Mouse (Mus musculus) layer of hippocampus, postnatal 14 days (tissue): Measurements from ENCODE around the gene Ryk. TPM values are rescaled to one million over a fixed set of nuclear protein-coding genes. Genes with fewer than 3 reads are reported as not detected.
"Not testable (repeated sequence)": the region's sequence is repeated elsewhere in the genome, so short reads cannot be mapped to it uniquely, and the experiment has no call there.

Source experiments
- DNase-seq, 2 experiments: peaks; one replicate each; pipeline ENCODE4 v3.0.0; 2021 to 2022; ENCODE audit warnings: low spot score in 2 of 2, mixed read lengths in 1 of 2
- total RNA-seq, 2 experiments: library from RNA; stranded (reverse); gene quantifications; 2 replicates each; pipeline ENCODE4 v1.2.3; 2021

Gene Ryk
- total RNA-seq, 2 experiments from 2014 or later = 36.0 to 40.0 TPM

DNA sequence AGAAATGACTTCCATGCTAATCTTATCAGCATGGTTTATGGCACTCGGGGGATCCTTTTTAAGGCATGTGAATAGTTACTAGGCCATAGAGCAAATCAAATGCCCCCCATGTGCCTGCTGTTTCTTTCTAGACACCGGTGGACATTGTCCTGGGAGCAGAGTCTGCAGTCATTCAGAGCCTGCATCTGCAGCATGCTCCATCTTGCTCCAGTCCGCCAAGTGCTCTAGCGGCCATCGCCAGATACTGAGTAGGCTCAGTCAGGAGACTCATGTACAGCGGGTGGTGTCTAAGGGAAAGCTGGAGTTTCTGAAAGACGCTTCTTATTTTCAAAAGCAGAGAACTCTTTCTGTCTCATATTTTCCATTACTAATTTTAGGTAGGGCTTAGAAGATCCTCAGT lies 67.6 kb downstream of the Ryk start:
- DNase-seq = no peak

DNA sequence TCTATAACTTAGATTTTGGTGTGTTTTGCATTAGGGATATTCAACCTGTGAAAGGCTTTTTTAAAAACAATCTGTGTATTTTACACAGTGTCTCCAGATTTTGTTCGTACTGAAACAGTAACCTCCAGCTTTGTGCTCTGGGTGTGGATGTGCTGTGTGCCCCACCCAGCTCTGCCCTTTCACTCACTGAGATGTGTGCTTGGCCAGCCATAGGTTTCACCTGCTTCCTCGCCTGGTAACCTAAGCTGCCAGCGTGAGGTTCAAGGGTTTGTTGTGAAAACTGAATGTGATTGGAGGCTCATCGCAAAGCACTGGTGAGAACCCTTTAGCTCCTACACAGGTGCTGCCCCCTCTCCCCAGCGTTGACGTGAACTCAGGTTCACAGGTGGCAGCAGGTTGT lies 70.2 kb downstream of the Ryk start:
- no peak for DNase-seq

DNA sequence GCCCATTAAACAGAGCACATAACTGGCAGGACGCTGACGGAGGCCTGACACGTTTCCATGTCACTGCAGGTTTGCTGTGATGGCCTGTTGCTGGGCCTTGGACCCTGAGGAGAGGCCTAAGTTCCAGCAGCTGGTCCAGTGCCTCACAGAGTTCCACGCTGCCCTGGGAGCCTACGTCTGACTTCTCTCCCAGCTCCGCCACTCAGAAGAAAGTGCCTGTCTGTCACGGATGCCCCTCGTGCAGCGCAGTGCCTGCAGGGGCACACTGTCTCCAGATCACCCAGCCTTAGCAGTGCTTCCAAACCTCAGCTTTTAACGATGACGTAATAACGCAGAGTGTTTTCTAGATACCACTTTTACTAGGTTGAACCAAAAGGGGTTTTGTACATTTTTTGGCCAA lies 72.1 kb downstream of the Ryk start:
- DNase-seq = no peak

DNA sequence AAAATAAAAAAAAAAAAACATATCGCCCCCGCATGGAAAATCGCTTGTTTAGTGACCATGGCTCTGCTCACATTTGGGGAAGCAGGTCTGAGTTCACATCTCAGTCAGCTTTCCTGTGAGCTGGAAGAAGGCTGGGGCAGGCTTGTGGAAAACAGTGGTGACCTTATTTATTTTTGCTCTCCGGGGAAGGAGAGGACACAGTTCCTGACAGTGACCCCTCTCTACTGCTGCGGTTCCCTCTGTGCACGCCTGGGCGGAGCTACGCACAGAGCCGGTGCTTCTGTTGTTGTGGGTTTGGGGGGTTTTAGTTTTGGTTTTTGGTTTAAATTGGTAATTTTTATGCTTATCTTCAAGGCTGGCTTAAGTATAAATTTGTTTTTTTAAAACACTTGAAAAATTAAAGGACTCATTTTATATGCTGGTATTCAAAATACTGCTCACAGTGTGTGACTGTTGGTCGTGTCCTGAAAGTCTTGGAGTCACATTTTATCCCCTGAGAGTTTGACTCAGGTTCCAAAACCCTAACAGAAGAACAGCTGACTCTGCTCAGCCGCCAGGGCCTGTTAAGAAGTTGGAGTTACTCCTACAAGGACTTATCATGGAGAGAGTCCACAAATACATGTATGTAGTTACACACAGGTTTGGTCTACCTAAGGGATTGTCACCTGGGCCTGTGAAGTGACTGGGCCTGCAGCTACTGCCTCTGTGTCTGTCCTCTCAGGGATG lies 73.0 kb downstream of the Ryk start:
- DNase-seq = no peak

DNA sequence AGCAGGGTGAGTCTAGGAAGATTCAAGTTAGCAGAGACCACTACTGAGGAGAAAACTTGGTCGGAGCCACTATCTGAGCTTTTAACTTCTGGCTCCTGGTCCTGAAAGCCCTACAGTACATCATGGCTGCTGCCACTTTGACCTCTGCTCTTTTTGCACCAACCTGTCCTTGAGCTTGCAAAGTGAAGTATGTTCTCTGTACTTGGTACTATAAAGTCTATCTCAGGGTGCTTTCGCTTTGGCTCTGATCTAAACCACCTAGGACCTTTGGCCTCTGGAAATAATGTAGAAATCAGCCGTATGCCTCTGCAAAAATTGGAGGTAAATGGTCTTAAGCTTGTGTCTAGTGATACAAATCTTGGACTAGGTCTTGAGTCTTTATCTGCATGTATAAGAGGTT lies 76.8 kb downstream of the Ryk start:
- DNase-seq = no peak

DNA sequence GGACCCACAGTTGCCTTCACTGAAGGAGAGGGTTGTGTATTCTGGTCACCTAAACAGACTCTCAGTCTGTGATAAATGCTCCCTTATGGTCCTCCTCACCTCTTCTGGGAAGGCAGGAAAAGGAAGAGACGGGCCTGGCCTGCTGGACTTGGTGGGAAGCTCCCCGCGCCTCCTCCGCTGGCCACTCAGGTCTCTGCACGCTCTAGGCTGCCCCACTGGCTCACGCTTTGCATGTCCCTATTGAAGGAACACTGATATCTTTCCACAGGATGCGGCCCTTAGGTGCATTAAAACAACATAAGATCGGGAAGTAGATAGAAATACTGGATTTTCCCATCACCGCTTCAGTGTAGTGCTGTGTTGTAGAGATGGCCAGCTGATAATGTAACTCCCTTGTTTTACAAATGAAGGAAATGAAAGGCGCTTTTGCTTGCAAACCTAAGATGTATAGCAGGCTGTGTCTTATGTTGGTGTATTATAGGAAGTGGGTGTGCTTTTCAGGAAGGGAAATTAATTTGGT lies 77.9 kb downstream of the Ryk start:
- DNase-seq = no peak

DNA sequence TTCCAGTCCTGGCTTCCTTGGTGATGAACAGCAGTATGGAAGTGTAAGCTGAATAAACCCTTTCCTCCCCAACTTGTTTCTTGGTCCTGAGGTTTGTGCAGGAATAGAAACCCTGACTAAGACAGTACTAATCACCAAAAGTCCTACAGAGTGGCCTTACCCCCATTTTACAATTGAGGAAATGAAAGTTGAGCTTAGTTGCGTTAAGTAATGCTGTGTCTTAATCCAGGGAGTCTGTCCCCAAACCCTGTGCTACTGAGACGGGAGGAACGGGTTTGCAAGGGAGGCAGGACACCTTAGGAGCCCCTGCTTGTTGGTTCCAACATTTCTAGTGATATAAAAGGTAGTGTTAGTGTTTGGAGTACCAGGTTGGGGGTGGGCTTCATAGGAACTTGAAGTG lies 78.9 kb downstream of the Ryk start:
- DNase-seq = not testable (repeated sequence)

DNA sequence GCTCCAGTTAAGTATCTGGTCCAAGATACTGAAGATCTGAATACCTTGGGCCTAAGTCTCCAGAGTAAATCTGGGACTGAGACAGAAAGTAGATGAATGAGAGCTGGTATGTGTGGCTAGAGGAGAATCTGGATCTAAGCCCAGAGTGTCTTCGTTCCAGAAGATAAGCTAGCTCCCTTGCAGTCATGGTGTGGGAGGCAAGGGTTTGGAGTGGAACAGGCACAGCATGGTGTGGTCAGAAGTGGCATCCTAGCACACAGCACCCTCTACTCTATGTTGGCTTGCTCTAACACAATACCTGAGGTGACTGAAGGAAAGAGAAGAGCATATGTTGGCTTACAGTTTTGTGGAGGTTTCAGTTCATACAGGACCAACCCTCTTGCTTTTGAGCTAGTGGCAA lies 79.9 kb downstream of the Ryk start:
- DNase-seq = no peak

DNA sequence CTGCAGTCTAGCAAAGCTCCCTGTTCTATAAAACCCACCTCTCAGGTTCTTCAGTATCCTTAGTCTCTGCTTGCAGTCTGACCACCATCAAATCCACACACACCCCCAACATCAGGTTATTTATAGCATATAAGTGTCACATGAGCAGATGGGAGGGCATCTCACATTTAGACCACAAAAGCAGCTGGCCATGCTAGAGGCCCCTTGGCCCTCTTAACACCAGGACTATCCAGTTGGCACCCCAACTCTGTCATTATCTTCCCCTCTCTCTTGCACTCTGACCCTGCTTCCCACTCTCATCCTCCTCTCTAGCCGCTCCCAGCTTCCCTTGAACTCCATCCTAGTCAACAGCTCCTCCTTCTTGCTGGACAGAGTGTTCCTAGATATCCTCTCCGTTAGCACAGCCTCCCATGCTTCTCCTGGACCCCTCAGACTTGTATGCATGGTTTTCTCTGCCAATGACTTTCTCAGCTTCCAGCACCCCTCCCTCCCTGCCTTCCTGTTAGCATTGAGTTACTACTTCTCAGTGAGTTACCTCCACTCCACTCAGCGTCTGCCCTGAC lies 80.7 kb downstream of the Ryk start:
- no peak for DNase-seq

DNA sequence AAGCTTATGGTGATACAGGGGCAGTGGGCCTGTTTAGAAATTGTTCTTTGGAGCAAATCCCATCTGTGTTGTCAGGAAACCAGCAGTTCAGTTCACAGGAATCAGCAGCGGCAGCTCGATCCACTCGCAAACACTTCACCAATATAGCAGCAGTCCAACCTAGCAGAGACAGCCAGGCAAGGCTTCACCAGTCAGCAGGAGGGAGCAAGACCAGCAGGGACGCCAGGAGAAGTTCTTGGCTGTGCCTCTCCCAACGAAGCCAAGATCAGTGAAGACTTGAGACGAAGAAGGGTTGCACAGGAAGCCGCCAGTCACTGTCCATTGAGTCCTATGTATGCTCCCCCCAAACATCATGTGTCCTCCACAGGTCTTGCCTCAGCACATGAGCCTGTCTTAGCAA lies 81.4 kb downstream of the Ryk start:
- DNase-seq = no peak

DNA sequence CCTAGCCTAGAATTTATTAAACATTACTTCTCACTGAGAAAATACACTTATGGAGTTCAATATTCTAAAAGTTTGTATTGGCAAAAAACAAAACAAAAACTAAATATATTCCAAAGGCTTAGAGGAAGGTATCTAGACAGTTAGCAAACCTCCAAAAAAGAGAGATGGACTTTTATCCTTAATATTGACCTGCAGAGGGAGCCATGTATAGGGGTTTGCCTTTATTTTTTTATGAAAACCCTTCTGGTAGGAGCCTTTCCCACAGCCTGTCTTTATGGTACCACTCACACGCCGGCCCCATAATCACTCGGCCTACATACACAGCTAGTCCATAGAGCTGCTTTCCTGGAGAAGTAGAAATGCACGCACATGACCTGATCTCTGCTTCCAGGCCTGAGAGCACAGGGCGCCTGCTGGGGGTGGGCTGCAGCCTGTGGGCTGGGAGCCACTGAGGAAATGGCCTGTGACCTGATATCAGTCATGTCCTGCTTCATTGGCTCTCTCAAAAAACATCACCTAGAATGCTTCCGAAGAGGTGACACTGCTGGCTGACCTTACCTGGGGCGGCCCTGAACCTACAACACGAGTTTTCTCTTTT lies 82.9 kb downstream of the Ryk start:
- DNase-seq = no peak

DNA sequence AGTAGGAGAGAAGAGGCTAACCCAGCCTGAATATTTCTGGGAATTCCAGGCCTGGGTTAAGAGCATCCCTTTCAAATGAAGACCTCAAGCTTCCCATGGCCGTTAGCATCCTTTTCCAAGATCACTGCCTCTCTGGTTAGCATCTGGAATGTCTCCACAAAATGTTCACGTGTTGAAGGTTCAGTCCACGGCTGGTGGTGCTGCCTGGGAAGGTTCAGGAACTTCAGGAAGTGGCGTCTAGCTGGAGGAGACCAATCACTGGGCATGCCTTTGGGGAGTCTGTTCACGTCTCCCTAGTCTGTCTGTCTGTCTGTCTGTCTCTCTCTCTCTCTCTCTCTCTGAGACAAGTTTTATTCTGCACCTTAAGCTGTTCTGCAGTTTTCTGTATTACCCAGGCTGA lies 84.8 kb downstream of the Ryk start:
- no peak for DNase-seq

DNA sequence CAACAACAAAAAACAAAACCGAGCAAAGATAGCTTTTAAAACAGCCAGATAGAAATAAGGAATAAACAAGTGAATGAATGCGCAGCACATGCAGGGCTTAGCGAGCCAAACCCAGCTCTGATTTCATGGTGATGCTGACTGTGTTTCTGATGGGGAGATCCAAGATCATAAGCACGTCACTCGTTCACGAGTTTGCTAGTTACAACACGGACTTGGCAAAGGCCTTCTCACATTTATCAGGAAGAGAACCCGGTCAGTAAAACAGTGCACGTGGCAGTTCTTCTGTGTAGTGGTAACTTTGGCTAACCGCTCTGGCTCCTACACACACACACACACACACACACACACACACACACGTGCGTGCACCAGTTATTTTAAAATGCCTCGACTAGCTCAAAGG lies 87.1 kb downstream of the Ryk start:
- DNase-seq = no peak

DNA sequence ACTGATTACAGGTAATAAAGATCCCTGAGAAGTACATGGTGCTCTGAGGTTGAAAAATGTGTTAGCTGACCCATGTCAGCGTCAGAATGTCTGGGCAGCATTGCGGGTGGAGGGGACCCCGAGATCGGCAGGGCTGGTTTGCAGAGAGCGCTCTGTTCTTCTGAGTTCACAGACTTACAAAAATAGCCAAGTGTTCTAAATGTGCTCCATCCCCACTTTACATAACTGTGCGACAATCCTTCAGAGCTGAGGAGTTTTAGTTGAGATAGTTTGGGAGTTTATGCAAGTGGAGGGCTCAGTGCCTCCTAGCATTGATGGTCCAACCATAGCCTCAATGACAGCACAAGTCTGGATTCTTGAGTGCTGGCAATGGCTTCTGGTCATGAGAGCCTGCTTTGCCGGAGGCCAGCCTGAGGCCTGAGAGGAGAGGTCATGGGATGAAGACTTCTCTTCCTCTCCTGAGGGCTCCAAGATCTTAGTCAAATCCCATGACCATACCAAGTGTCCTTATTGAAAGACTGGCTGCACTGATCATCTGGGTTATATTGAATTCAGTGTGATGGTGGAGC lies 88.2 kb downstream of the Ryk start:
- DNase-seq = no peak

DNA sequence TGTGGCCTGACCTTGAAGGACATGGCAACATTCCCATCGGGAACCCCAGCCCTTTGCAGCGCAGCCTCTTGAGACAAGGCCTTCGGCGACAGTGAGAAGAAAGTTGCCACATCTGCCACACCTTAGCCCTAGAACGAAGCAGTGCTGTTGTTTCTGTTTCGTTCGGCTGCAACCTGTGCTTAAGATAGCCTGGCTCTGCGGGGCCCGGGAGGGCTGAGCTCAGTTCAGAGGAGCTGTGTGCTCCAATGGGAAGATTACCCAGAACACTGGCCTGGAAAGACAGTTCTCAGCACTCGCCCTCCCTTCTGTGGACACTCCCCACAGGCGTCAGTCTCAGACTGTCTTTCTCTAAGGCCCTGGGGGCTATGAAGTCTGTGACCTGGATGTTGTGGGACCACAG lies 89.1 kb downstream of the Ryk start:
- no peak for DNase-seq

DNA sequence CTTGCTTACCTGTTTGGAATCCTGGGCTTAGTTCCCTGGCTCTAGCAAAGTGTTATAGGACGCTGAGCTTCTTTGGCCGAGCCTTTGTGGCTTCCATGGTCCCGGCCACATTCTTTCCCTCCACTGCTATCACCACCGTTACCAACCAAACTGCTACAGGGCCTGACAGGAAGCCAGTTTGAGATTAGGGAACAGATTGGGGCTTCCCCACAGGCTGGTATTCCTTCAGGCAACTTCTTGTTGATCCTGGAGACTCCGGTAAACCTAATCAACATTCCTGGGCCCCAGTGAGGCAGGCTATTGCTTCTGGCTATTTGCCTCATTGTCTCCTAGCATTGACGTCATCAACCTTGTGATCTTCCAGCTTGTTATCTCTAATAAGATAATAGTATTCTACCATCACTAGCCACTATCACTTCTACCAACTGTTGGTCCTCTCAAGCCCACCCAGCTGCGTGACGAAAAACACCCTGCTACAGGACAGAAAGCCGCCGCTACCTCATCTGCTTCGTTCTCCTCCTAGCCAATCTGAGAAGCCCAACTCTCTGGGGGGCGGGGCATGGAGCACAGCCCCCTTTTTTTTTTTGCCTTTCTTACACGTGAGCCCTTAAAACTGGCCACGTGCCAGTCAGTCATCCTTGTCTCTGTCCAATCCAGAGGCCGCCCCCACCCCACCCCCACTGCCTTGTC lies 90.1 kb downstream of the Ryk start:
- no peak for DNase-seq

DNA sequence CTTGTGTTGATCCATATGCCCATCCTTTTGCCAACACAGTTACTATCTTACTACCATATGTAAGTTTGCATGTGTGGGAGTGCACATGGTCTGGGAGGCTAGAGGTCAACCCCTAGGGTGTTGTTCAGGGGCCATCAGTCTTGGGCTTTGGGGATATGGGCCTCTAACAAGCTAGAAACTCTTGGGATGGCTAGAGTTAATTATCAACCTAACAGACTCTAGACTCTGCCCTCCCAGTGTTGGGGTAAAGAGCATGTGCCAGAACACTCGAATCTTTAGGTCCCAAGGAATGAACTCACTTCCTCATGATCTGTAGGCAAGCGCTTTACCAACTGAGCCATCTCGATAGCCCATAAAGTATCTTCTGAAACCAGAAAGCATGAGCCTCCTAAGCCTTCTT lies 91.4 kb downstream of the Ryk start:
- no peak for DNase-seq

DNA sequence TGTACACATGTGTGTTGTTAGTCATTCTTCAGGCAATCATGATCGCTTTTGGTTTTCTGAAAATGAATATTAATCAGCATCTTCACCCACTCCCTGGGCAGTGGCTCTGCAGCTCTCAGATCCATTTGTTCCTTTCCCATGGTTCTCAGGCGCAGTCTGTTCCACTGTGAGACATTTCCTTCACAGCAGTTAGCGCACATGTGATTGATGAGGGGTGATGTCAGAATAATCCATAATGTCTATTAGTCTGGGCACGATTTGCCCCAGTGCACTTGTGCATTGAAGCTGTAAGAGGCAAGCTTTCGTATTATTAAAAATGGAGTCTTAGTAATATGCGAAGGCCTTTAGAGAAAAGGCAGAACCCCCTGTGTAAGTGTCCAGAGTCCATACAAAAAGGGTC lies 95.1 kb downstream of the Ryk start:
- DNase-seq = no peak

DNA sequence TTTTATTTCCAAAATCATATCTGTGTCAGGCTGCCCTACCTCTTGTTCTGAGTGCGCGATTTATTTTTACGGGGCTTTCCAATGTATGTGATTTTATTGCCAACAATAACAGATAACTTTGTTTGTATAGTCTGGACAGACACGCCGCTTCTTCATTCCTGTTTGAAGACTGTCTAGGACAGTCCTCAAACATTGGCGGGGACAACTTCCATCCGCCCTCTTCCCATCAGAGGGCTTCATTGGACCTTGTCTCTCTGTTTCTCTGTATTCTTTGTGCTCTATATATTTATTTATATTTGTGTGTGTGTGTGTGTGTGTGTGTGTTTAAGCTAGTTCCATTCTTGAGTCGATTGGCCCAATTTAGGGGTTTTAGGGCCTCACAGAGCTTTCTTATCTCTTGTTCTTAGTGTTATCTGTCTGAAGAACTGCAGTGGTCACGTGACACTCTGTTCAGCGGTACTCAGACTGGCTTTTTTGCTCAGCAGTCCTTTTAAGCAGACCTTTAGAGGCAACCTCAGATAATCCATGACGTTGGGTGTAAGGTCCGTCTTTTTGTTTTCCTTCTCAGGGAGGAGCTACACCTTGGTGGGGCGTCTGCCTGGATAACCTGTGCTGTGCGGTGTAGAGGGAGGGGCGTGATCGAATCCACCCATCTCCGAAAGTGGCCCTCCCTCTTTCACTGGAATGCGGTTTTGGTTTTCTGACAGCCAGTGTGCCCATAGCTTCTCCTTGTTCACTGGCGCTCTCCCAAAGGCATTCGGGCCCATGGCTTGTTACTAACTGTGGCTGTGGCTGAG lies 99.4 kb downstream of the Ryk start:
- DNase-seq = no peak

DNA sequence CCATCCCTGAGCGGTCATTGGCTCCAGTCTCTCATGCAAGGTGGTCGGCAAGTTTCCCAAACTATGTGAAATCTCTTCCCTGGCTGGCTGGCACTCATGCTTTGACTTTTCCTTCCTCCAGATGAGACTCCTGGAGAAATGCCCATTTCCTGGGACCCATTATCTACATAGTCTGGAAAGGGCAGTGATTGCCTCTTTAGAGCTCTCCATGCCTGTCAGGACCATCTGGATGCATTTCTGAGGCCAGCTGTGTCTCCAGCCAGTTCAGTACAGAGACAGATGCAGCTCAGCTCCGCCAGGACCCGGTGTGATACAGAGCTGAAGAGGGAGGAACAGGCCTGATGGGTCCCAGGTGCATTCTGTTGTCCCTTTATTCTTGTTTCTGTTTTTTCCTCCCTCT lies 107.5 kb downstream of the Ryk start:
- DNase-seq = no peak

DNA sequence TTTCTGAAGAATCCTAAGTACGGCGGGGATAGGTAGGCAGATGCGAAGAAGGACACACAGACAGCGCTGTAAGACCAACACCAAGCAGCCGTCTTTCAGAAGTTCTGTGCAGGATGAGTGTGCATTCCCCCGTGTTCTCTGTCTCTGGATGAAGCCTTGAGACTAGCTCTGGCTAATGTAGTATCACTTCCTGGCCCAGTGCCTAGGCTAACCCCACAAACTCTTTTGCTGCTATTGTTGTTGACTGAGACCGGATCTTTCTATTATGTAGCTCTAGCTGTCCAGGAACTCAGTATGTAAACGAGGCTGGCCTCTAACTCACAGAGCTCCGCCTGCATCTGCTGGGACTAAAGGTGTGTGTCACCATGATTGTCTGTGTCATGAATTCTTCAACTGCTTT lies 110.2 kb downstream of the Ryk start:
- no peak for DNase-seq
